Mouse (Mus musculus): ENCODE data around the gene Rara. TPM values are rescaled to one million over a fixed set of nuclear protein-coding genes. Genes with fewer than 3 reads are reported as not detected.

The Rara gene
- polyA plus RNA-seq, 1 experiment from 2014 or later = 22.4 TPM

DNA sequence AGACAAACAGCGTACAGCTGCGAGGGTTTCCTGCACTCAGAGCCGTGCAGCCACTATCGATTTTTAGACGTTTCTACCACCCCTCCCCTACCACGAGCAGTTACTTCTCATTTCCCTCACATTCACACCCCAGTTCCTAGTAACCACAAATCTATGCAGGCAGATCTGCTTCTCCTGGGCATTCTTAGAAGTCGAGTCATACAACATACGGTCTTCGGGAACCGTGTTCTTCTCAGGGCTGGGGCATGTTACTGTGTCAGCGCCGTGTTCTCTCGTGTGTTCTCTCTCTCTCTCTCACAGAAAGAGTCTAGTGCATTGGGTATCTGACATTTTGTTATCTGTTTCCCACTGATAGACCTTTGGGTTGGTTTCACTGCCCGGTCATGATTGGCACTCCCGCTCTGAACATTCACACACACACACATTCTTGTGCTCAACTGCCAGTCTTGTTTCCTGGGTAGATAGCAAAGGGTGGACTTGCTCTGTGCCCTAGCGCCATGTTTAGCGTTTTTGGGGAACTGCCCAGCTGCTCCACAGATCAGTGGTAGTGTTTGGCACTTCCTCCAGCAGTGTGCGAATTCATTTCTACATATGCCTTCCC, 20.5 kb downstream of the Rara start:
- no peak for ATAC-seq
- Histone ChIP-seq H3K27ac (ENCODE audit: low read depth, low read length) (no peak overlapping the region), H3K4me2 (replicated peaks; ENCODE audit: low read depth) (0 out of 2 replicates have a peak overlapping the region, but pooled peaks have one; percentile 6)

DNA sequence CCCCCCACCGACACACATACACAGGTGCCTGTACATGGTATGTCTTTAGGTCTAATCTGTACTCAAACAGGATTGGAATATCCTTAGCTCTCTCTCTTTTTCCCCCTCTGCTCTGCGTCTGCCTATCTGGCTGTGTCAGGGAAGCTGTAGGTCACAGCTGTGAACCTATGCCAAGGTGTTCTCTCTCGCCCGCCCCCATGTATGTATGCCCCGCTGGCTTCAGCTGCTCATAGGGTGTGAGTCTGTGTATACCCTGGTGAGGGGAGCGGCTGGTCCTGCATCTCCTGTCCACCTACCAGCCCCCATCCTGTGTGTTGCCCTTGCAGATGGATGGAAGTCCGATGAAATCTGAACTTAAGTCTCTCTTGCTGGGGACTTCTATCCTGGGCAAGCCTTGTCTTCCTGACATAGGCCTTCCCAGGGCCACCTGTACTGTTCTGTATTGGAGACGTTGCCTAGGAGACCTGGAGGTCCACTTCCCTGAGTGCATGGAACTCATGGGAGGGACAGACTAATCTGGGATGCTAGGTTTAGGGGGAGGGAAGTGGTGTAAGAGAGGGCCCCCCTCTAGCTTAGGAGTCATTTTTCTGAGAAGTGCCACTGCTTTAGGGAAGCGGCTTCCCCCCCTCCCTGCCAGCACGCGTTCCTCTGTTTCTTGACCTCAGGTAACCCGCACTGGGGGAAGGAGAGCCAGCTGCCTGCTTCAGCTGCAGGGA, 21.8 kb downstream of the Rara start:
- no peaks in the 10 kb centered on the region for H3K9me3 ChIP-seq (ENCODE audit: control insufficient read depth)
- no peak for ATAC-seq
- no peak overlapping the region for H3K4me3 ChIP-seq (ENCODE audit: low read depth, low read length)
- no peak overlapping the region for H3K4me2 ChIP-seq (replicated peaks; ENCODE audit: low read depth)
- 83% methylated on average over 10 of the region's 12 CpGs for WGBS
- peaks cover 23% of the 10 kb centered on the region for H3K4me1 ChIP-seq (replicated peaks; ENCODE audit: control insufficient read depth, insufficient read depth, low read length)
- H3K9ac ChIP-seq (ENCODE audit: low read depth, low read length) = no peak overlapping the region
- H3K36me3 ChIP-seq (ENCODE audit: control insufficient read depth, insufficient read depth) = peaks cover 7% of the 10 kb centered on the region; the same call in 1 of the 2 replicates
- no peaks in the 10 kb centered on the region for H3K27me3 ChIP-seq (replicated peaks; ENCODE audit: control insufficient read depth, insufficient read depth, low read length)
- H3K27ac ChIP-seq (ENCODE audit: low read depth, low read length) = no peak overlapping the region
- no peak for TF ChIP-seq CTCF (IDR thresholded peaks at IDR 0.05; ENCODE audit: low read depth)

More for the DNA sequence above, 20.5 kb downstream of the Rara start:
- 42% methylated on average over 18 of the region's 18 CpGs for WGBS
- Histone ChIP-seq H3K9ac (ENCODE audit: low read depth, low read length) (no peak overlapping the region), H3K4me3 (ENCODE audit: low read depth, low read length) (no peak overlapping the region), H3K36me3 (ENCODE audit: control insufficient read depth, insufficient read depth) (peaks cover 7% of the 10 kb centered on the region; the same call in 1 of the 2 replicates), H3K27me3 (replicated peaks; ENCODE audit: control insufficient read depth, insufficient read depth, low read length) (no peaks in the 10 kb centered on the region), H3K4me1 (replicated peaks; ENCODE audit: control insufficient read depth, insufficient read depth, low read length) (peaks cover 20% of the 10 kb centered on the region; the same call in 1 of the 2 replicates), H3K9me3 (ENCODE audit: control insufficient read depth) (no peaks in the 10 kb centered on the region)
- TF ChIP-seq CTCF (IDR thresholded peaks at IDR 0.05; ENCODE audit: low read depth) = no peak

DNA sequence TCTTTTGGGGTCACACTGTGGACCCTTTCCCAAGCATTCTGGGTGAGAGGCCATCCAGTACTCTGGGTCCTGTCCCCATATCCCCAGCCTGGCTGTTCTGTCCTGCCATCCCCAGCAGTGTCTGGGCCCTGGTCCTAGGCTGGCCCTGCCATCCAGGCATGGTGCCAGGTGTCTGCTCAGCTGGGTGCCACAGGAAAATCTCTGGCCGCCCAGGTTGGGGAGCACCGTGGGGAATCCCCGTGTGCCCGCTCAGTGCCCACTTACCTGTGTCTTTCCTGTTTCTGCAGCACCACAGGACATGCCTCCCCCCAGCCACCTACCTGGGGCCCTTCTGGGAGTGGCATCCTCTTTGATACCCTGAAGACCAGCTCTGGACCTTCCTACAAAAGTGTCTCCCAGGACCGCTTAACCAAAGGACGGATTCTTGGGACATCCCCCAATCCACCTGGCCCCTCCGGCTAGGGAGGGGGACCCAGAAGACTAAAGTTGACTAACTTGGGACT, 22.4 kb downstream of the Rara start:
- Histone ChIP-seq H3K36me3 (ENCODE audit: control insufficient read depth, insufficient read depth) (peaks cover 7% of the 10 kb centered on the region; the same call in 1 of the 2 replicates), H3K4me3 (ENCODE audit: low read depth, low read length) (no peak overlapping the region), H3K4me1 (replicated peaks; ENCODE audit: control insufficient read depth, insufficient read depth, low read length) (peaks cover 28% of the 10 kb centered on the region), H3K9me3 (ENCODE audit: control insufficient read depth) (no peaks in the 10 kb centered on the region), H3K9ac (ENCODE audit: low read depth, low read length) (no peak overlapping the region), H3K27ac (ENCODE audit: low read depth, low read length) (0 out of 2 replicates have a peak overlapping the region, but pooled peaks have one; percentile 5), H3K4me2 (replicated peaks; ENCODE audit: low read depth) (no peak overlapping the region), H3K27me3 (replicated peaks; ENCODE audit: control insufficient read depth, insufficient read depth, low read length) (no peaks in the 10 kb centered on the region)
- WGBS = 82% methylated on average over 7 of the region's 7 CpGs
- no peak for ATAC-seq
- TF ChIP-seq CTCF (IDR thresholded peaks at IDR 0.05; ENCODE audit: low read depth) = no peak

DNA sequence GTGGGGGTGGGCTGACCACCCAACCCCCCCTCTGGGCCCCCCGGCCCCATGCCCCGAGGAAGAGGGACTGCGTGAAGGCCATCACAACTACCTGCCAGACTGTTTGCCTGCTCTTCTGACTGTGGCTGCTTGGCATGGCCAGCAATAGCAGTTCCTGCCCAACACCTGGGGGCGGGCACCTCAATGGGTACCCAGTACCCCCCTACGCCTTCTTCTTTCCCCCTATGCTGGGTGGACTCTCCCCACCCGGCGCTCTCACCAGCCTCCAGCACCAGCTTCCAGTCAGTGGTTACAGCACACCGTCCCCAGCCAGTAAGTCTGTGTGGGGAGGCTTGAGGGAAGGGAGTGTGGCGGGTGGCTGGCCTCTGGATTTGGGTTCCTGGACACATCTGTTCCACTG, 22.9 kb downstream of the Rara start:
- Histone ChIP-seq H3K9me3 (ENCODE audit: control insufficient read depth) (no peaks in the 10 kb centered on the region), H3K27ac (ENCODE audit: low read depth, low read length) (0 out of 2 replicates have a peak overlapping the region, but pooled peaks have one; percentile 37), H3K27me3 (replicated peaks; ENCODE audit: control insufficient read depth, insufficient read depth, low read length) (no peaks in the 10 kb centered on the region), H3K4me3 (ENCODE audit: low read depth, low read length) (no peak overlapping the region), H3K36me3 (ENCODE audit: control insufficient read depth, insufficient read depth) (peaks cover 7% of the 10 kb centered on the region; the same call in 1 of the 2 replicates), H3K4me2 (replicated peaks; ENCODE audit: low read depth) (no peak overlapping the region), H3K4me1 (replicated peaks; ENCODE audit: control insufficient read depth, insufficient read depth, low read length) (peaks cover 28% of the 10 kb centered on the region), H3K9ac (ENCODE audit: low read depth, low read length) (no peak overlapping the region)
- WGBS = 80% methylated on average over 9 of the region's 9 CpGs
- TF ChIP-seq CTCF (IDR thresholded peaks at IDR 0.05; ENCODE audit: low read depth) = no peak
- ATAC-seq = no peak

DNA sequence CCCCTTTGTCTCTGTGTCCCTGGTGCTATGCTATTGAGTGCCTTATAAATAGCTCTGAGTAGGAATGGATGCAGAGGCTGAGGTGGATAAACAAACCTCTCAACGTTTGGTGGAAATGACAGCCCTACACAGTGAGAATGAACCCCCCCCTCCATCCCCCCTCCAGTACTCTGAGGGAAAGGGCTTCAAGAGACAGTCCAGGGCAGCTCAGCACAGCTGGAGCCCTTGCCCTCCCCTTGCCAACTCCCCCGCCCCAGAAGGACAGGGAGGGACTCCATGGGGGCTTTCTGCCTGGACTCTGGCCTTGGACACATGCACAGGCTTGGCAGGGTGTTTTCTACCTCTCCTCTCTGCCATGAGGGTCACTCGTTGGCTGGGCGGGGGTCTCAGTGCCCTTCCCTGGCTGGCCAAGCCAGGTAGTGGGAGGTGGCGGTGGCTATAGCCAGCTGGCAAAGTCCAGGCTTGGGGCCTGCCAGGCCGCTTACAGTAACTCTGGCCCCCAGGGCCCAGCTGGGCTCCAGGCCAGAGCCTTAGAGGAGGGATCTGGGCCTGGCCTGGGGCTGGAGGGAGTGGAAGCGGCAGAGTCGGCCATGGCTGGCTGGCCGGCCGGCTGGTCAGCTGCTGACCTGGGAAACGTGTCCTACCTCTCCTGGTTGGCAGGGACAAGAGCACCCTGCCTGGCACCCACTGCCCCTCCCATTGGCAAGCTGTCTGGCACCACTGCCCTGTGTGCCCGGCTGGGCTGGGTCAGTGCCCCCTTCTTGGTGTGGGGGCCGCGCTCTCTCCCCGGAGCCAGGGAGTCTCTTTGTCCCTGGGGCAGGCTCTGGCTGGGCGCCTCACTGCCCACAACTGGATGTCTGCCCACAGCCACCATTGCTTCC, 23.6 kb downstream of the Rara start:
- ATAC-seq = no peak
- TF ChIP-seq CTCF (IDR thresholded peaks at IDR 0.05; ENCODE audit: low read depth) = no peak
- peak overlapping the region; percentile 11; the same call in 1 of the 2 replicates for H3K4me2 ChIP-seq (replicated peaks; ENCODE audit: low read depth)
- H3K4me1 ChIP-seq (replicated peaks; ENCODE audit: control insufficient read depth, insufficient read depth, low read length) = peaks cover 22% of the 10 kb centered on the region
- WGBS = 57% methylated on average over 15 of the region's 16 CpGs
- H3K27ac ChIP-seq (ENCODE audit: low read depth, low read length) = peak overlapping the region; percentile 37
- H3K9ac ChIP-seq (ENCODE audit: low read depth, low read length) = no peak overlapping the region
- H3K9me3 ChIP-seq (ENCODE audit: control insufficient read depth) = no peaks in the 10 kb centered on the region
- H3K4me3 ChIP-seq (ENCODE audit: low read depth, low read length) = no peak overlapping the region
- H3K27me3 ChIP-seq (replicated peaks; ENCODE audit: control insufficient read depth, insufficient read depth, low read length) = no peaks in the 10 kb centered on the region
- H3K36me3 ChIP-seq (ENCODE audit: control insufficient read depth, insufficient read depth) = peaks cover 7% of the 10 kb centered on the region; the same call in 1 of the 2 replicates
